Mouse (Mus musculus): ENCODE data around the gene Zbtb18.

GRCm38 (mm10) chr1:177448921-177449320 is 6.8 kb downstream of the Zbtb18 start:
- TF ChIP-seq CTCF (IDR thresholded peaks at IDR 0.05; ENCODE audit: insufficient read depth, low read depth, low read length) = no peak
- TF ChIP-seq POLR2A (IDR thresholded peaks at IDR 0.05; ENCODE audit: insufficient read depth, low read depth, low read length) = no peak

Data from olfactory bulb, adult 2 months (tissue).